Mouse (Mus musculus): ENCODE measurements at regions not wholly inside any gene's neighbourhood (a gene's known extent, or its start where the extent isn't known, plus 50 kb on each side); places are given as distances from the start of the nearest gene placed in this dataset.

- Histone ChIP-seq H3K4me1 (replicated peaks; ENCODE audit: control insufficient read depth, insufficient read depth, low read length) (no peaks in the 10 kb centered on the region), H3K9ac (ENCODE audit: low read length) (no peak overlapping the region), H3K4me3 (ENCODE audit: low read depth, low read length) (no peak overlapping the region), H3K27me3 (replicated peaks; ENCODE audit: control insufficient read depth, insufficient read depth, low read length) (no peaks in the 10 kb centered on the region), H3K4me2 (ENCODE audit: low read length) (no peak overlapping the region), H3K9me3 (ENCODE audit: control insufficient read depth, low read length) (no peaks in the 10 kb centered on the region), H3K36me3 (ENCODE audit: control insufficient read depth, insufficient read depth, low read length) (no peaks in the 10 kb centered on the region), H3K27ac (ENCODE audit: low read depth) (no peak overlapping the region)
- no peak for ATAC-seq (replicated peaks; ENCODE audit: low FRiP score, low TSS enrichment, low read depth)
- 61% methylated on average over 3 of the region's 3 CpGs for WGBS
- no peak for DNase-seq (ENCODE audit: low spot score)
These were observed 76.9 kb upstream of the Galnt15 start for GRCm38 (mm10) chr14:31951894-31952293.

GRCm38 (mm10) chr14:31953783-31954182 lies 75.0 kb upstream of the Galnt15 start:
- Histone ChIP-seq H3K4me1 (replicated peaks; ENCODE audit: control insufficient read depth, insufficient read depth, low read length) (no peaks in the 10 kb centered on the region), H3K4me2 (ENCODE audit: low read length) (no peak overlapping the region), H3K9ac (ENCODE audit: low read length) (no peak overlapping the region), H3K27ac (ENCODE audit: low read depth) (no peak overlapping the region), H3K36me3 (ENCODE audit: control insufficient read depth, insufficient read depth, low read length) (no peaks in the 10 kb centered on the region), H3K4me3 (ENCODE audit: low read depth, low read length) (no peak overlapping the region), H3K27me3 (replicated peaks; ENCODE audit: control insufficient read depth, insufficient read depth, low read length) (no peaks in the 10 kb centered on the region), H3K9me3 (ENCODE audit: control insufficient read depth, low read length) (no peaks in the 10 kb centered on the region)
- 86% methylated on average over 4 of the region's 4 CpGs for WGBS
- ATAC-seq (replicated peaks; ENCODE audit: low FRiP score, low TSS enrichment, low read depth) (no peak), DNase-seq (ENCODE audit: low spot score) (no peak)

- Histone ChIP-seq H3K9ac (ENCODE audit: low read length) (no peak overlapping the region), H3K4me3 (ENCODE audit: low read depth, low read length) (no peak overlapping the region), H3K27me3 (replicated peaks; ENCODE audit: control insufficient read depth, insufficient read depth, low read length) (no peaks in the 10 kb centered on the region), H3K4me1 (replicated peaks; ENCODE audit: control insufficient read depth, insufficient read depth, low read length) (no peaks in the 10 kb centered on the region), H3K9me3 (ENCODE audit: control insufficient read depth, low read length) (no peaks in the 10 kb centered on the region), H3K27ac (ENCODE audit: low read depth) (no peak overlapping the region), H3K36me3 (ENCODE audit: control insufficient read depth, insufficient read depth, low read length) (no peaks in the 10 kb centered on the region), H3K4me2 (ENCODE audit: low read length) (no peak overlapping the region)
- peak; percentile 87 for DNase-seq (ENCODE audit: low spot score)
- 0 out of 2 replicates have a peak, but pooled peaks have one; percentile 47 for ATAC-seq (replicated peaks; ENCODE audit: low FRiP score, low TSS enrichment, low read depth)
- 4% methylated on average over 4 of the region's 4 CpGs for WGBS
These were observed 73.8 kb upstream of the Galnt15 start for GRCm38 (mm10) chr14:31954945-31955344.

- WGBS: 91% methylated on average over 10 of the region's 10 CpGs
- Histone ChIP-seq H3K27ac (ENCODE audit: low read depth) (no peak overlapping the region), H3K4me1 (replicated peaks; ENCODE audit: control insufficient read depth, insufficient read depth, low read length) (no peaks in the 10 kb centered on the region), H3K36me3 (ENCODE audit: control insufficient read depth, insufficient read depth, low read length) (no peaks in the 10 kb centered on the region), H3K4me2 (ENCODE audit: low read length) (no peak overlapping the region), H3K4me3 (ENCODE audit: low read depth, low read length) (no peak overlapping the region), H3K9ac (ENCODE audit: low read length) (no peak overlapping the region), H3K27me3 (replicated peaks; ENCODE audit: control insufficient read depth, insufficient read depth, low read length) (no peaks in the 10 kb centered on the region), H3K9me3 (ENCODE audit: control insufficient read depth, low read length) (no peaks in the 10 kb centered on the region)
- no peak for DNase-seq (ENCODE audit: low spot score)
- no peak for ATAC-seq (replicated peaks; ENCODE audit: low FRiP score, low TSS enrichment, low read depth)
These were observed 71.6 kb upstream of the Galnt15 start for GRCm38 (mm10) chr14:31957211-31957638.

- Histone ChIP-seq H3K4me3 (ENCODE audit: low read depth, low read length) (no peak overlapping the region), H3K4me1 (replicated peaks; ENCODE audit: control insufficient read depth, insufficient read depth, low read length) (peaks cover 11% of the 10 kb centered on the region), H3K36me3 (ENCODE audit: control insufficient read depth, insufficient read depth, low read length) (no peaks in the 10 kb centered on the region), H3K27ac (ENCODE audit: low read depth) (no peak overlapping the region), H3K9me3 (ENCODE audit: control insufficient read depth, low read length) (no peaks in the 10 kb centered on the region), H3K9ac (ENCODE audit: low read length) (no peak overlapping the region), H3K4me2 (ENCODE audit: low read length) (no peak overlapping the region), H3K27me3 (replicated peaks; ENCODE audit: control insufficient read depth, insufficient read depth, low read length) (no peaks in the 10 kb centered on the region)
- DNase-seq (ENCODE audit: low spot score) (no peak), ATAC-seq (replicated peaks; ENCODE audit: low FRiP score, low TSS enrichment, low read depth) (no peak)
- 82% methylated on average over 9 of the region's 9 CpGs for WGBS
These were observed 68.5 kb upstream of the Galnt15 start for GRCm38 (mm10) chr14:31960201-31960854.

GRCm38 (mm10) chr14:31961442-31961841 lies 67.3 kb upstream of the Galnt15 start:
- DNase-seq (ENCODE audit: low spot score) (no peak), ATAC-seq (replicated peaks; ENCODE audit: low FRiP score, low TSS enrichment, low read depth) (no peak)
- H3K4me3 ChIP-seq (ENCODE audit: low read depth, low read length): no peak overlapping the region
- no peak overlapping the region for H3K9ac ChIP-seq (ENCODE audit: low read length)
- no peaks in the 10 kb centered on the region for H3K27me3 ChIP-seq (replicated peaks; ENCODE audit: control insufficient read depth, insufficient read depth, low read length)
- no peak overlapping the region for H3K4me2 ChIP-seq (ENCODE audit: low read length)
- 89% methylated on average over 5 of the region's 5 CpGs for WGBS
- no peaks in the 10 kb centered on the region for H3K9me3 ChIP-seq (ENCODE audit: control insufficient read depth, low read length)
- H3K27ac ChIP-seq (ENCODE audit: low read depth): no peak overlapping the region
- H3K36me3 ChIP-seq (ENCODE audit: control insufficient read depth, insufficient read depth, low read length): no peaks in the 10 kb centered on the region
- H3K4me1 ChIP-seq (replicated peaks; ENCODE audit: control insufficient read depth, insufficient read depth, low read length): peaks cover 11% of the 10 kb centered on the region

GRCm38 (mm10) chr14:31963131-31963911 lies 65.5 kb upstream of the Galnt15 start:
- H3K27ac ChIP-seq (ENCODE audit: low read depth): peak overlapping the region; percentile 33; the same call in 1 of the 2 replicates
- peak overlapping the region; percentile 6; the same call in 1 of the 2 replicates for H3K4me2 ChIP-seq (ENCODE audit: low read length)
- no peaks in the 10 kb centered on the region for H3K36me3 ChIP-seq (ENCODE audit: control insufficient read depth, insufficient read depth, low read length)
- no peak overlapping the region for H3K4me3 ChIP-seq (ENCODE audit: low read depth, low read length)
- no peaks in the 10 kb centered on the region for H3K9me3 ChIP-seq (ENCODE audit: control insufficient read depth, low read length)
- WGBS: 34% methylated on average over 12 of the region's 12 CpGs
- no peak overlapping the region for H3K9ac ChIP-seq (ENCODE audit: low read length)
- DNase-seq (ENCODE audit: low spot score) (no peak), ATAC-seq (replicated peaks; ENCODE audit: low FRiP score, low TSS enrichment, low read depth) (no peak)
- H3K27me3 ChIP-seq (replicated peaks; ENCODE audit: control insufficient read depth, insufficient read depth, low read length): no peaks in the 10 kb centered on the region
- H3K4me1 ChIP-seq (replicated peaks; ENCODE audit: control insufficient read depth, insufficient read depth, low read length): peaks cover 11% of the 10 kb centered on the region

- DNase-seq (ENCODE audit: low spot score) (no peak), ATAC-seq (replicated peaks; ENCODE audit: low FRiP score, low TSS enrichment, low read depth) (no peak)
- H3K9me3 ChIP-seq (ENCODE audit: control insufficient read depth, low read length): no peaks in the 10 kb centered on the region
- no peaks in the 10 kb centered on the region for H3K27me3 ChIP-seq (replicated peaks; ENCODE audit: control insufficient read depth, insufficient read depth, low read length)
- H3K27ac ChIP-seq (ENCODE audit: low read depth): peak overlapping the region; percentile 33; the same call in 1 of the 2 replicates
- H3K4me3 ChIP-seq (ENCODE audit: low read depth, low read length): no peak overlapping the region
- 33% methylated on average over 2 of the region's 2 CpGs for WGBS
- H3K4me1 ChIP-seq (replicated peaks; ENCODE audit: control insufficient read depth, insufficient read depth, low read length): peaks cover 11% of the 10 kb centered on the region
- H3K36me3 ChIP-seq (ENCODE audit: control insufficient read depth, insufficient read depth, low read length): no peaks in the 10 kb centered on the region
- no peak overlapping the region for H3K9ac ChIP-seq (ENCODE audit: low read length)
- H3K4me2 ChIP-seq (ENCODE audit: low read length): no peak overlapping the region
These were observed 64.7 kb upstream of the Galnt15 start for GRCm38 (mm10) chr14:31964076-31964475.
